Mouse (Mus musculus): ENCODE data around the gene Efna3.

The Efna3 gene

GRCm38 (mm10) chr3:89337721-89338578 is 15.2 kb upstream of the Efna3 start, which contains the start of gene Efna4:
Efna4 (minus strand) TSS chr3:89338028.
- no peak for DNase-seq

GRCm38 (mm10) chr3:89337062-89337720 is 14.4 kb upstream of the Efna3 start:
- no peak for DNase-seq

- no peak for DNase-seq
Observed at GRCm38 (mm10) chr3:89336529-89336928, 13.8 kb upstream of the Efna3 start.

GRCm38 (mm10) chr3:89333053-89333452 is 10.3 kb upstream of the Efna3 start:
- DNase-seq: no peak

GRCm38 (mm10) chr3:89332476-89332875 is 9.7 kb upstream of the Efna3 start:
- no peak for DNase-seq

GRCm38 (mm10) chr3:89332013-89332412 is 9.2 kb upstream of the Efna3 start:
- no peak for DNase-seq

GRCm38 (mm10) chr3:89331561-89331960 is 8.8 kb upstream of the Efna3 start:
- no peak for DNase-seq

- DNase-seq: no peak
Observed at GRCm38 (mm10) chr3:89330948-89331347, 8.2 kb upstream of the Efna3 start.

- DNase-seq: no peak
Observed at GRCm38 (mm10) chr3:89330346-89330745, 7.6 kb upstream of the Efna3 start.

- DNase-seq: no peak
Observed at GRCm38 (mm10) chr3:89328623-89329022, 5.9 kb upstream of the Efna3 start.

- no peak for DNase-seq
Observed at GRCm38 (mm10) chr3:89327371-89327870, 4.7 kb upstream of the Efna3 start.

- no peak for DNase-seq
Observed at GRCm38 (mm10) chr3:89325882-89326281, 3.1 kb upstream of the Efna3 start.

- no peak for DNase-seq
Observed at GRCm38 (mm10) chr3:89322131-89322500, 649 bp downstream of the Efna3 start.

- DNase-seq: peak; percentile 61
Observed at GRCm38 (mm10) chr3:89321183-89322130, 1.3 kb downstream of the Efna3 start.

- peak; percentile 63 for DNase-seq
Observed at GRCm38 (mm10) chr3:89320581-89321182, 2.1 kb downstream of the Efna3 start.

GRCm38 (mm10) chr3:89319591-89320350 is 3.0 kb downstream of the Efna3 start:
- DNase-seq: peak; percentile 66

- no peak for DNase-seq
Observed at GRCm38 (mm10) chr3:89318971-89319590, 3.7 kb downstream of the Efna3 start.

GRCm38 (mm10) chr3:89318316-89318715 is 4.4 kb downstream of the Efna3 start:
- DNase-seq: no peak

GRCm38 (mm10) chr3:89317246-89317645 is 5.5 kb downstream of the Efna3 start:
- DNase-seq: no peak

GRCm38 (mm10) chr3:89316833-89317232 is 5.9 kb downstream of the Efna3 start:
- DNase-seq: peak; percentile 83
